Mouse (Mus musculus): ENCODE measurements around the gene Iqsec1. TPM values are rescaled to one million over a fixed set of nuclear protein-coding genes. Genes with fewer than 3 reads are reported as not detected.

Gene Iqsec1
- total RNA-seq, 2 experiments from 2014 or later: 63.8 to 111 TPM

- no peak for DNase-seq
- no peak for TF ChIP-seq CTCF (IDR thresholded peaks at IDR 0.05)
- Histone ChIP-seq H3K27ac (no peak overlapping the region), H3K4me3 (no peak overlapping the region)
- intact Hi-C loops (cut with DNase I): no loop called here
Measured at GRCm38 (mm10) chr6:90900302-90900701, 88.2 kb downstream of the Iqsec1 start.

DNA sequence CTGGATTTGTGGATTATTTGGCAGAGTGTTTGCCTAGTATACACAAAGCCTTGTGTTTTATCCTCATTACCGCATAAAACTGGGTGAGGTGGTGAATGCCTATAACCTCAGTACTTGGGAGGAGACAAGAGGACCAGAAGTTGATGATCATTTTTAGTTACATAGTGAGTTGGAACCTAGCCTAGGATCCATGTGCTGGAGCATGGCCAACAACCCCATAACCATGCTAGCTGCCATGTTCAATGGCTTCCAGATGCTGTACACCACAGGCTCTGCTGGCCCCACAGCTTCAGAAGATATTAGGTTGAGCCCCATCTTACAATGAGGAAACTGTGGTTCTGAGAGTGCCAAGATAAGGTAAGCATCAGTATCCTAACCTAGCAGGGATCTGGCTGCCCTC is 89.2 kb downstream of the Iqsec1 start:
- intact Hi-C loops (cut with DNase I): no loop called here
- Histone ChIP-seq H3K4me3 (no peak overlapping the region), H3K27ac (no peak overlapping the region)
- TF ChIP-seq CTCF (IDR thresholded peaks at IDR 0.05): no peak
- DNase-seq: no peak

GRCm38 (mm10) chr6:90898107-90898506 is 90.4 kb downstream of the Iqsec1 start:
- intact Hi-C loops (cut with DNase I): no loop called here
- DNase-seq: no peak
- no peak overlapping the region for H3K4me3 ChIP-seq
- TF ChIP-seq CTCF (IDR thresholded peaks at IDR 0.05): no peak
- H3K27ac ChIP-seq: no peak overlapping the region

- Histone ChIP-seq H3K27ac (no peak overlapping the region), H3K4me3 (no peak overlapping the region)
- intact Hi-C loops (cut with DNase I): no loop called here
- DNase-seq: no peak
- no peak for TF ChIP-seq CTCF (IDR thresholded peaks at IDR 0.05)
Measured at GRCm38 (mm10) chr6:90892401-90892800, 96.1 kb downstream of the Iqsec1 start.

DNA sequence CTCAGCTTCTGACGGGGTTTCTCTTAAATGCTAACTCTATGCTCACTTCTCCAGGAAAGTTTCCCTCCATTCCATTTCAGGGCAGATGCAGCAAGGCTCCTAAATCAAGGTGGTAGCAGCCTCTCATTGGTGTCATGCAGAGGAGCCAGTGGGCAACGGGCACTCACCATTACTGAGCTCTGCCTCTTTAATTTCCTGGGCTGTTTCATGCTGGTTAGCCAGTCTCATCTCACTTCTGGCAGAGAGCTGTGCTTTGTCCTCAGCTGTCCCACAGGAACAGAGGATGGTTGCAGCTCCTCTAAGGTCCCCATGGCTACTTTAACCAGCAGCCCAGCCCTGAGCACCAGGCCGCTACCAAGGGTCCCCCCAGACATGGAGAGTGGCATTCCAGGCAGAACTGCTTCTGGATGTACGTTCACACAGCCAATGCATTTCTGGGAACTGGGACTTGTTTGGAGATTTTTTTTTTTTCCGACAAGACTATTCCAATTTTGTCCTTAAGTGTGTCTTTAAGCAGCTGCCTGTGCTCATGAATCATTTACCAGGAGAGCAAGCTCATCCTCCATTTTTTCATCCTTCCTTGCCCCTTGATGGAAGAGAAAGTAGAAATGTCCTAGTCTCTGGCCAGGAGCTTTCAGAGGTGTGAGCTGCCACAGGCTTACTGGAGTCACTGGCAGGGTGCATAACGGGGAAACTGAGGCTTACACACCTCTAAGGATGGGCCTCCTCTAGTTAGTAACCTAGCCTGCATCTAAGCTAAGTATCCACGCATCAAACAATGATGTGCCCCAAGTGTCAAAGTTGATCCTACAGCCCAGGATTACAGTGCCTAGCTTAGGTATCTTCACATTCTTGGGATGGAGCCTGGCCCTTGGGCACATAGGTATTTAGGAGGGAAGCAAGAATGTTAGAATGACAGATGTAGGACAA is 98.9 kb downstream of the Iqsec1 start:
- TF ChIP-seq CTCF (IDR thresholded peaks at IDR 0.05): no peak

GRCm38 (mm10) chr6:90887024-90887775 is 101.3 kb downstream of the Iqsec1 start:
- intact Hi-C loops (cut with DNase I): no loop called here
- TF ChIP-seq CTCF (IDR thresholded peaks at IDR 0.05): no peak
- H3K4me3 ChIP-seq: no peak overlapping the region
- no peak overlapping the region for H3K27ac ChIP-seq
- no peak for DNase-seq

More for the DNA sequence above, 98.9 kb downstream of the Iqsec1 start:
- Histone ChIP-seq H3K4me3 (no peak overlapping the region), H3K27ac (no peak overlapping the region)
- intact Hi-C loops (cut with DNase I): no loop called here
- DNase-seq: no peak

DNA sequence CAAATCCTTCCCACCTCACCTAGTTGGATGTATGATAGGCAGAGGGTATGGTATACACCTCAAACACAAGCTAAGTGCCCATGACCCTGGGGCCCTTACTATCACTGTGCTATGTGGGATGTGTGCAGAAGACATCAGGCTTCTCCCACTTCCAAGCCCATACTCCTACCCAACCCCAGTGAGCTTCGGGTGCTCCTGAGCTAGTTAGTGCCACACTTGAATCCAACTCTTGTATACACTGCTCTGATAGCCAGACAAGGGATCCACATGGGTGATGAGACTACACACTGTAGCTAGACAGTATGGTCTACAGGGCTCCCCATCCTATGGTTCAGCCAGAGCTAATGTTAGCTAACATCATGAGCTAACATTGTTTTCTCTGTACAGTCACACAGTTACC is 102.9 kb downstream of the Iqsec1 start:
- H3K27ac ChIP-seq: no peak overlapping the region
- H3K4me3 ChIP-seq: no peak overlapping the region
- no peak for DNase-seq
- intact Hi-C loops (cut with DNase I): no loop called here
- TF ChIP-seq CTCF (IDR thresholded peaks at IDR 0.05): no peak

GRCm38 (mm10) chr6:90884631-90885030 is 103.9 kb downstream of the Iqsec1 start:
- intact Hi-C loops (cut with DNase I): no loop called here
- TF ChIP-seq CTCF (IDR thresholded peaks at IDR 0.05): no peak
- DNase-seq: no peak
- H3K4me3 ChIP-seq: no peak overlapping the region
- no peak overlapping the region for H3K27ac ChIP-seq

DNA sequence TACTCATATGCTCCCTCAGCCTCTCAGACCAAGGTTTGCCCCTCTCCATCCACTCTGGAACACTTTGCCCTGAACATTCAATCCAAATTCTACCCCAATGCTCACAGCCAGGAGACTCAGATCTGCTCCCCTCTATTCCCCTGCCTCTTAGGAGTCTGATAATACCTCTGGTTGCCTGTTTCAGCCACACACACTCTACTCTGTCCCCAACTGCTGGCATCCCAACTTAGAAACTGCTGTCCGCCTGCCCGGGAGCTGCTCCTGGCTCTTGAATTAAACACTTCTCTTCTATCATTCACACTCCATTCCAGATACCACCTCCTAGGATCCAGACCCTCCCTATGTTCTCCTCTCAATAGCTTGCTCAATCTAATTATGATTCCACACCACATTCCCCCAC is 107.5 kb downstream of the Iqsec1 start:
- no peak for TF ChIP-seq CTCF (IDR thresholded peaks at IDR 0.05)
- H3K27ac ChIP-seq: no peak overlapping the region
- H3K4me3 ChIP-seq: no peak overlapping the region
- DNase-seq: no peak
- intact Hi-C loops (cut with DNase I): no loop called here

GRCm38 (mm10) chr6:90880404-90880803 is 108.1 kb downstream of the Iqsec1 start:
- no peak for DNase-seq
- intact Hi-C loops (cut with DNase I): no loop called here
- H3K27ac ChIP-seq: no peak overlapping the region
- peak; percentile 18; the same call in 1 of the 2 replicates for TF ChIP-seq CTCF (IDR thresholded peaks at IDR 0.05)
- no peak overlapping the region for H3K4me3 ChIP-seq

DNA sequence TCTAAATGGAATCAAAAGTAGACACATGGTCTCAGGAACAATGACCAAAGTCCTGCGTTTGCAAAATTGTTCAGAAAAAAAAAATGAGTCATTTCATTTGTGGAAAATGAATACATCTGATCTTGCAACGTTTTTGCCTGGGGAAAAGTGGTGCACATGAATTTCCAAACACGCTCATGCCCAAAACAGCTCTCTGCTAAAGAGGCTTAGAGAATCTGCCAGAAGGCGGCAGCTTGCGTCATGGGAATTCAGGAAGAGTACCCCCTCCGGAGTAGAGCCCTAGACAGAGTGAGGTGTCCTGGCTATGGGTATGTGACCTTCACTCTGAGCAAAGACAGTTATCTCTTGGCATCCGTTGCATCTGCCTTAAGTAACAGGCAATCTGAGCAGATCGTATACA is 116.9 kb downstream of the Iqsec1 start:
- no peak for DNase-seq
- intact Hi-C loops (cut with DNase I): no loop called here
- Histone ChIP-seq H3K4me3 (no peak overlapping the region), H3K27ac (no peak overlapping the region)
- TF ChIP-seq CTCF (IDR thresholded peaks at IDR 0.05): no peak

GRCm38 (mm10) chr6:90868033-90868432 is 120.5 kb downstream of the Iqsec1 start:
- no peak for DNase-seq
- TF ChIP-seq CTCF (IDR thresholded peaks at IDR 0.05): no peak
- intact Hi-C loops (cut with DNase I): no loop called here
- no peak overlapping the region for H3K4me3 ChIP-seq
- no peak overlapping the region for H3K27ac ChIP-seq

- no peak for TF ChIP-seq CTCF (IDR thresholded peaks at IDR 0.05)
- intact Hi-C loops (cut with DNase I): no loop called here
- no peak for DNase-seq
- Histone ChIP-seq H3K4me3 (no peak overlapping the region), H3K27ac (no peak overlapping the region)
Measured at GRCm38 (mm10) chr6:90861370-90861769, 127.1 kb downstream of the Iqsec1 start.

Measured in gastrocnemius, adult 2 months (tissue).